Mouse (Mus musculus) layer of hippocampus, postnatal 14 days (tissue): ENCODE measurements around the gene Cry1. TPM values are rescaled to one million over a fixed set of nuclear protein-coding genes. Genes with fewer than 3 reads are reported as not detected.

Experiments used
- DNase-seq, 2 experiments: peaks; one replicate each; pipeline ENCODE4 v3.0.0; 2021 to 2022; ENCODE audit warnings: low spot score in 2 of 2, mixed read lengths in 1 of 2
- total RNA-seq, 2 experiments: library from RNA; stranded (reverse); gene quantifications; 2 replicates each; pipeline ENCODE4 v1.2.3; 2021

Cry1 gene
- total RNA-seq, 2 experiments from 2014 or later = 11.9 to 12.1 TPM

GRCm38 (mm10) chr10:85164791-85165190 lies 20.1 kb downstream of the Cry1 start:
- no peak for DNase-seq

DNA sequence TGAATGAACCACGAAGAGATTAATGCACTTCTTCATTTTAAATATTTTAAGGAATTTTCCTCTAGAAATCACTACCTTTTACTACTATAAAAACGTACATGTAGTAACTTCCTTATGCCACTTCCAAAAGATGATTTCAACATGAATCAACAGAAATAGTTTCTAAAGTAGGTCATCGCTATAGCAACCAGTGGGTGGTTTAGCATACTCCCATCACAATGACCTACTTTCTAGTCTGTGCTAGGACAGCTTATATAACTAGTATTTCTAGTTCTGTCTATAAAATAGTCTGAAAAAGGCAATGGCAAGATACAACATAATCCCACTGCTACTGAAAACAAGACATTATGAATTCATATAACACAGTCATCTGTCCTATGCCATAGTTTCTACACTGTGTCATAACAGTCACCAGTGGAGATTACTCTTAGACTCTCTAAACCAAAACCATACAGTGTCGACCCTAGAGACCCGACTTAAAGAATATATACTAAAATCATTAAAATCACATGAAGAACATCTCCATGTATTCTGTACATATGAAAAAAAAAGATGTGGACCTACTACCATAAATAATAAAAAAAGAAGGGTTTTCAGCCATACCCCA lies 23.0 kb downstream of the Cry1 start:
- peak in 1 of 2 experiments; percentile 23 for DNase-seq

DNA sequence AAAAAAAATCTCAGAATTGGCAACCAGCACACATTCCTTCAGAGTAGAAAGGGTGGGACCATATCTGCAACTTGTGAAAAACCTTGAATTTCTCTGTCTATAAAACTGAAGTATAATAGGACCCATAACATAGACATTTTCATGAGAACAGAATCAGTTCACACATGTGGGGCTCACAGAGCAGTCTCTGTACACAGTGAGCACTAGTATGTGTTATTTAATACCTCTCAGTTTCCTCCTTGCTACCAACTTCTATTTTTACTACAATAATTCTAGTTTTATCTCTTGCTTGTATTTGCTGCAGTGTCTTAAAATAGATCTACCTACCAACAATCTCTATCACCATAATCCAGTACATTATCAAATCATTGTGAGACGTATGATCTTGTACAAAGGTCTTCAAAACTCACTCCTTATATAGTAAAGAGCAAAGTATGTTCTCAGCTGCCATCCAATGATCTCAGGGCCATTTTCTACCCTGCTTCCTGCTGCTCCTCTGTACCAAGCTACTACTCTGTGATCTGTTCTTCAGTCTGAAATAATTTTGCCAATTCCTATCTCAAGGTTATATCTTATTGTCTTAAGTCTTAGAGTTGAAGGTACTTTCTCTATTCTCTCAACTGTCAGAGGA lies 24.8 kb downstream of the Cry1 start:
- no peak for DNase-seq

DNA sequence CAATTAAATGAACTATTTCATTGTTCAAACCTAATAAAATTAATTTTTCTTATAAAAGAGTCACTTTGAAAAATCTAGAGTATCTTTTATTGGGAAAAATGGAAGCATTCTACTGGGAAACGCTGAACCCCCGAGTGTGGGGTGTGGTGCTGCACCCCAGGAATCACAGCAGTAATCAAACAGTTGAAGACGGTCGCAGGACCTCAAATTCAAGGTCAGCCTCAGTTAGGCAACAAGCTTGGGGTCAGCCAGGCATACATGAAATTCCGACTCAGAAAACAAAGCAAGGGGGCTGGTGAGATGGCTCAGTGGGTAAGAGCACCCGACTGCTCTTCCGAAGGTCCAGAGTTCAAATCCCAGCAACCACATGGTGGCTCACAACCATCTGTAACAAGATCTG lies 27.4 kb downstream of the Cry1 start:
- no peak for DNase-seq

DNA sequence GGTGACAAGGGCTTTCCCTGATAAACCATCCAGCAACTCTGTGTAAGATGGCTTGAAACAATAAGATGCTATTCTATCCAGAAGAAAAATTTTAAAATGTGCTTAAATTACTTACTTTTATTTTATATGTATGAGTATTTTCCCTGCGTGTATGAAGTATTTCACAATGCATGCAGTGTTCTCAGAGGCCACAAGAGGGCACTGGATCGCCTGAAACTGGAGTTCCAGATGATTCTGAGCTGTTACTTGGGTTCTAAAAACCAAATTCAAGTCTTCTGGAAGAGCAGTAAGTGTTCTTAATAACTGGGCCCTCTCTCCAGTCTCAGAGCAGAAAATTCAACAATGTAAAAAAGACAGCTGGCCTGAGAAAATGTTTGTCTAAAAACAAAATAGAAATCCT lies 30.7 kb downstream of the Cry1 start:
- DNase-seq = peak; percentile 39 to 64

- no peak for DNase-seq
Measured at GRCm38 (mm10) chr10:85149226-85149625, 35.6 kb downstream of the Cry1 start.

GRCm38 (mm10) chr10:85146282-85146681 lies 38.6 kb downstream of the Cry1 start:
- no peak for DNase-seq

DNA sequence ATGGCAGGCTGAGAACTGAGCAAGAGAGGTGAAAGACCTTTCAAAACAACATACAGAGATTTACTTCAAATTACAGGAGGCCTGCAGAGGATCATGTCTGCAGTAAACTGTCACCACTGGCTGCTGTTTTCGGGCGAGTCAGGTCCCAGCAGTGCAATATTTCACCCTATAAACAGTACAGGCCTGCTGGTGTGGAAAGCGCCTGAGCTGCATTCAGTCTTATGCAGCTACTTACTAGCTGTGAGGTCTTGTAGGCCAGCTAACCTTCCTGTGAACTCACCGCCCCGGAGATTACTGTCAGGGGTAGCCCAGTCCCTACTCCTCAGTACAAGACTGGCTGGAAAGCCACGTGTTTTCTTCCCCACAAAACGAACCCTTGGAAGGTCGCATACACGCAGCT lies 43.4 kb downstream of the Cry1 start:
- no peak for DNase-seq

DNA sequence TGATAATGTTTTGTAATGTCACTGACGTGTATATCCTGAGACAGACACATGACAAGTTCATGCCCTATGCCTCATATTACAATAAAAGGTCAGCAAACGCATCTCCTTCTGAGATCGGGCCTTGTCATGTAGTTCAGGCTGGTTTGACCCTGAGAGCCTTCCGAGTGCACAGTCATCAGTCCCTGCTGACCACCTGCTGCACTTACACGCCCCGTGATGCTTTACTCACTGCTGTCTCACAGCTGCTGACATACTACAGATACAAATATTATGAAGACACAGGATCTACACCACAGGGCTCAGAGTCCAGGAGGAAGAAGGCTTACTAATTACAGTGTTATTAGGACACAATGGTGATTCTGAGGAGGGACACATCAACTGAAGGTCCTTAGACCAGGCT lies 48.3 kb downstream of the Cry1 start:
- DNase-seq = no peak

GRCm38 (mm10) chr10:85128453-85128852 lies 56.4 kb downstream of the Cry1 start:
- DNase-seq = no peak

GRCm38 (mm10) chr10:85127395-85128287 lies 57.2 kb downstream of the Cry1 start, which contains the start of gene Mterf2:
Gene Mterf2 (minus strand): TSS chr10:85128027.
- DNase-seq = peak; percentile 92 to 98

DNA sequence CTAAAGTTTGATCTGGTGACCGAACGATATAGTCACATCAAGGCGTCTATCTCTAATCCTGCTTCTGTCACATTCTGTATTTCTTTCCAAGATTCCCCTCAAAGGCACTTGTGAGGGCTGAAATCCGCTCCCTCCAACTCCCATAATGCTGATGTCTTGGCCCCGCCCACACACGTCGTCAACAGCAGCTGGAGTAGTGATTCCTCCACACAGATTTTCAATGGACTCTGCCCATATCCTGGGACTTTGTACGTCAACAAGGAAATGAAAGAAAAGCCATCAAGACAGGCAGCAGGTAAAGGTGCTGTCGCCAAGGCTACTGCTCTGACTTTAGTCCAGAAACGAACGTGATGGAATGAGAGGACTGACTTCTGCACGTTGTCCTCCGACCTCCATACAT lies 59.7 kb downstream of the Cry1 start:
- no peak for DNase-seq

- DNase-seq = no peak
Measured at GRCm38 (mm10) chr10:85114409-85114808, 70.5 kb downstream of the Cry1 start.

DNA sequence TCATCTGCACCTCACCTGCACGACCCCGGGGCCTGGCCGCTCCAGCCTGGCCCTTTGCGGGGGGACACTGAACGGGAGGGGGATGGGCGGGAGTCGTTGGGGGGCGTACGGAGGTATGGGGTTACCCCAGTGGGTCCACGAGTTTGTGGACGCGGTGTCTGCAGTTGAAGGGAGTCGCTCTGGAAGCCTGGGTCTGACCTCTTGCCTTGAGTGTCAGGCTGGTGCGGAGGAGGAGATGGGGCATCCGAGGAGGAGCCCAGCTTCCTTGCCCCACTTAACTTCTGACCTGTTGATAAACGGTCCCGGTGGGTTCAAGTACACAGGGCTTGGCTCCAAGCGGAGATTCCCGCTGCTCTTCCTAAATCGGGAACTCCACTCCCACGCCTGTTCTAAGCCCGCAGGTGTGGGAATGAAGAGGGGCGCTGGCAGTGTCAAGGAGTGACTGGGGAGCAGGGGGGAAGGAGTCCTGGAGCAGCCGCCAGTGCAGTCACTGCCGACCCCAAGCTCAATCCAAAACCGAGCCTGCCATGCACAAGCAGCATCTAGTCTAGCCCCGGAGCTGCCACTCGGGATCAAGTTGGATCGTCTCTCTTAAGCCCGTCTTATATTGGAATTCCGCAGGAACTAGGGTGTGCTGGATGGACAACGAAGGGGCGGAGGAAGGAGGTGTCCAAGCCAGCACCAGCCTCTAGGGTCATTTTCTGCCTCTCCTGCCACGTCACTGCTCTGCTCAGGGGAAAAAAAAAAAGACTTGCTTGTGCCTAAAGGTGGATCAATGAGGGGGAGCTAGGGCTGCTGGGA lies 81.6 kb downstream of the Cry1 start:
- DNase-seq = peak in 1 of 2 experiments; percentile 12

GRCm38 (mm10) chr10:85102247-85103084 lies 82.4 kb downstream of the Cry1 start, which contains the start of the genes Fhl4 and Tmem263:
Gene Fhl4 (minus strand): TSS chr10:85102495.
Gene Tmem263 (plus strand): TSS chr10:85102627.
- peak; percentile 77 to 83 for DNase-seq

- DNase-seq = peak in 1 of 2 experiments; percentile 15
Measured at GRCm38 (mm10) chr10:85101841-85102240, 83.0 kb downstream of the Cry1 start.
